Mouse (Mus musculus) embryonic facial prominence, embryonic 15.5 days (tissue): ENCODE data around the gene Bri3bp. TPM values are rescaled to one million over a fixed set of nuclear protein-coding genes. Genes with fewer than 3 reads are reported as not detected.
"Not testable (repeated sequence)": the region's sequence is repeated elsewhere in the genome, so short reads cannot be mapped to it uniquely, and the experiment has no call there.

Experiments used
- ATAC-seq: fragments of 200-750 bp; cut with Nextera tagmentation; 2 replicates; pipeline ENCODE4 v1.8.0; 2017; ENCODE audit warnings: low read depth, moderate TSS enrichment; ENCODE audit not compliant: insufficient number of reproducible peaks, low FRiP score, low TSS enrichment
- H3K27ac ChIP-seq: fragments of 300-500 bp; sonication (generic); replicated peaks from 2 replicates; pipeline ENCODE4 v1.5.1; 2015; ENCODE audit warnings: mild to moderate bottlenecking, inconsistent platforms
- H3K27me3 ChIP-seq: fragments of 300-500 bp; sonication (generic); 2 replicates; pipeline ENCODE4 v1.6.1; 2015; ENCODE audit warnings: inconsistent platforms
- H3K36me3 ChIP-seq: fragments of 300-500 bp; sonication (generic); 2 replicates; pipeline ENCODE4 v1.6.1; 2015; ENCODE audit warnings: mild to moderate bottlenecking, inconsistent platforms
- H3K4me1 ChIP-seq: fragments of 300-500 bp; sonication (generic); 2 replicates; pipeline ENCODE4 v1.6.1; 2015; ENCODE audit warnings: inconsistent platforms
- H3K4me2 ChIP-seq: fragments of 300-500 bp; sonication (generic); replicated peaks from 2 replicates; pipeline ENCODE4 v1.6.1; 2015; ENCODE audit warnings: mild to moderate bottlenecking, inconsistent platforms
- H3K4me3 ChIP-seq: fragments of 300-500 bp; sonication (generic); replicated peaks from 2 replicates; pipeline ENCODE4 v1.5.1; 2015; ENCODE audit warnings: mild to moderate bottlenecking, inconsistent platforms
- H3K9ac ChIP-seq: fragments of 300-500 bp; sonication (generic); 2 replicates; pipeline ENCODE4 v1.6.1; 2015; ENCODE audit warnings: inconsistent platforms
- H3K9me3 ChIP-seq: fragments of 300-500 bp; sonication (generic); replicated peaks from 2 replicates; pipeline ENCODE4 v1.6.1; 2016; ENCODE audit warnings: inconsistent platforms
- WGBS: fragments of 180-500 bp; shearing (Covaris S2); methylation state at CpG from one replicate; pipeline ENCODE4 v1.1.7; 2015; 5-methylcytosine and 5-hydroxymethylcytosine counted together
- polyA plus RNA-seq: library from polyadenylated mRNA; unstranded; fragments of >200 nt; fragmentation: Nextera tagmentation; extraction: Ambion mirVana; gene quantifications from 2 replicates; pipeline ENCODE4 v1.2.1, GENCODE M21; 2015

Gene Bri3bp
- polyA plus RNA-seq, 1 experiment from 2014 or later = 37.6 TPM

DNA sequence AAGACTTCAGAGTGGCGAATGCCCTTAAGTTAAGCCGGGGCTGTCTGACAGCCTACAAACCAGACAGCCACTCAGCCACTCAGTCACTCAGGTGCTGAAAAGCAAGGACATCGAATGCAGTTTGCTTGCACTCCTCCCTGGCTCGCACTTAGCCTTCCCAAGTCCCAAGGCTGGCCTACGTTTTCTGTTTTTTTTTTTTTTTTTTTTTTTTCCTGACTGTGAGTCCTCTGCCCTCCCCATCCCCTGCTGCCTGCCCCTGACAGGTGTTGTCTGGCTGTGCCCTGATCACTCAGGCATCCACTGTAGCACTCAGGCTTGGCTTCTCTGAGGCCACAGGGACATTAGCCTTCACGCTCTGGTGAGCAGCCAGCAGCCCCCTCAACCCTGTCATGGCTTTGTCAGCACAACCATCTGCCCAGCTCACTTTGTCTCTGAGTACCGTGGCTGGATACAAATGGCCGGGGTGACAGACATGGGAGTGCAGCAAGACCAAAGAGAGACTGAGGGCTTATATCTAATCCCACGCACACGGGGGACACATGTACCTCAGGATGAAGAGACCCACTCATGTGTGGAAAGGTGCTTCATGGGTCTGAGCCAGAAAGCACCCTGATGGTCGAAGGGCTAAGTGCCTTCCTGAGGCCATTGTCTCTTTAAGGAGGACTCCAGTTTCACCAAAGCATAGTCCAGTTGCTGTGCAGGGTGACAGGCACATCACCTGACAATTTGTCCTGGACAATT, 46.2 kb downstream of the Bri3bp start:
- no peaks in the 10 kb centered on the region for H3K9me3 ChIP-seq
- no peak for ATAC-seq
- H3K4me2 ChIP-seq = no peak overlapping the region
- H3K9ac ChIP-seq = no peak overlapping the region
- no peaks in the 10 kb centered on the region for H3K4me1 ChIP-seq
- H3K27me3 ChIP-seq = no peaks in the 10 kb centered on the region
- no peak overlapping the region for H3K27ac ChIP-seq
- H3K4me3 ChIP-seq = no peak overlapping the region
- H3K36me3 ChIP-seq = peaks cover 59% of the 10 kb centered on the region
- 79% methylated on average over 11 of the region's 11 CpGs for WGBS

DNA sequence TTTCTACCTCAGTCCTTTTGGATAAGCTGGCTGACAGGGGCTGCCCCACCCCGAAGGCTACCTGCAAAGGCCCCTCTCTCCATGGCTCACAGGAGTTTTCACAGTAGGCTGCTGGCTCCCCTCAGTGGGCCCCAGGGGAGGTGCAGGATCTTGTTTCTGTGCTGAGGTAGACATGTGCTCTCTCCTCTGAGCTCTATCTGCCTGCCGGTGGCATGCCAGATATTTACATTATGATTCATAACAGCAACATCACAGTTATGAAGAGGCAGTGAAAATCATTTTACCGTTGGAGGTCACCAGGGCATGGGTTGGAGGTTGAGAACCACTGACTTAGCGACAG, 46.7 kb downstream of the Bri3bp start:
- Histone ChIP-seq H3K4me2 (no peak overlapping the region), H3K27me3 (no peaks in the 10 kb centered on the region), H3K4me3 (no peak overlapping the region), H3K9ac (no peak overlapping the region), H3K4me1 (no peaks in the 10 kb centered on the region), H3K9me3 (no peaks in the 10 kb centered on the region), H3K36me3 (peaks cover 54% of the 10 kb centered on the region), H3K27ac (no peak overlapping the region)
- no peak for ATAC-seq
- 52% methylated on average over 4 of the region's 4 CpGs for WGBS

DNA sequence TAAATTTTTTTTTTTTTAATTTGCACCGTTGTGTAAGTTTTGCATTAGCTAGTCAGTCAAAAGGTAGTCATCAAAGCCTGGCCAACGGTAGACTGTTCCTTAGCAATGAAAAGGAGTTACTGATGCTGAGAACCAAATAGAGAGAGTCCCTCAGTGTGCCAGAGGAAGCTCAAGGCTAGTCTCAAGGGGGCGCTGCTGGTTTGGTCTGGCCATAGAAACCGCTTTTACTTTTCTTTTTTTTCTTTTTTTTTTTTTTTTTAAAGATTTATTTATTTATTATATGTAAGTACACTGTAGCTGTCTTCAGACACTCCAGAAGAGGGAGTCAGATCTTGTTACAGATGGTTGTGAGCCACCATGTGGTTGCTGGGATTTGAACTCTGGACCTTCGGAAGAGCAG, 47.6 kb downstream of the Bri3bp start:
- H3K4me3 ChIP-seq, H3K9ac ChIP-seq, H3K27ac ChIP-seq, H3K27me3 ChIP-seq, ATAC-seq, H3K4me2 ChIP-seq, H3K9me3 ChIP-seq, H3K4me1 ChIP-seq: not testable (repeated sequence)
- 87% methylated on average over 5 of the region's 5 CpGs for WGBS
- H3K36me3 ChIP-seq = peaks cover 48% of the 10 kb centered on the region

DNA sequence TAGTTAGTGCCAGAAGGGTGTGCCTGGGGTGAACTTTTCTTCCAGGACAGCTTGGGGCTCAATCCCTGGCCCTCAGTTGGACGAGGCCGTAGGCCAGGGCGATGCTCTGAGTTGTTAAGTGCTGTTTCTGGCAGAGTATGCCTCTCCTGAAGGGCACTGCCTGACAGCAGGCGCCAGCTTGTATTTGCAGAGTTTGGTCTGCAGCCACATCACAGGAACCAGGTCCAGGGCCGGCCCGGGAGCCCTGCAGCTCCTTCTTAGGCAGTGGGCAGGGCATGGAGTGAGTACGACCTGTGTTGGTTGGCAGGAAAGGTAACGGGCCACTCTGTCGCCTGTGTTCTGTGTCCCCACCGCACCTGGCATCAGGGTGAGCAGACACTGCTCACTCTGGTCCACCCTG, 49.7 kb downstream of the Bri3bp start:
- ATAC-seq = no peak
- Histone ChIP-seq H3K27ac (no peak overlapping the region), H3K36me3 (peaks cover 53% of the 10 kb centered on the region), H3K9me3 (no peaks in the 10 kb centered on the region), H3K4me2 (no peak overlapping the region), H3K9ac (no peak overlapping the region), H3K4me3 (no peak overlapping the region), H3K4me1 (0 out of 2 replicates have a peak, but pooled peaks cover 4% of the 10 kb centered on the region), H3K27me3 (no peaks in the 10 kb centered on the region)
- WGBS = 88% methylated on average over 10 of the region's 10 CpGs

DNA sequence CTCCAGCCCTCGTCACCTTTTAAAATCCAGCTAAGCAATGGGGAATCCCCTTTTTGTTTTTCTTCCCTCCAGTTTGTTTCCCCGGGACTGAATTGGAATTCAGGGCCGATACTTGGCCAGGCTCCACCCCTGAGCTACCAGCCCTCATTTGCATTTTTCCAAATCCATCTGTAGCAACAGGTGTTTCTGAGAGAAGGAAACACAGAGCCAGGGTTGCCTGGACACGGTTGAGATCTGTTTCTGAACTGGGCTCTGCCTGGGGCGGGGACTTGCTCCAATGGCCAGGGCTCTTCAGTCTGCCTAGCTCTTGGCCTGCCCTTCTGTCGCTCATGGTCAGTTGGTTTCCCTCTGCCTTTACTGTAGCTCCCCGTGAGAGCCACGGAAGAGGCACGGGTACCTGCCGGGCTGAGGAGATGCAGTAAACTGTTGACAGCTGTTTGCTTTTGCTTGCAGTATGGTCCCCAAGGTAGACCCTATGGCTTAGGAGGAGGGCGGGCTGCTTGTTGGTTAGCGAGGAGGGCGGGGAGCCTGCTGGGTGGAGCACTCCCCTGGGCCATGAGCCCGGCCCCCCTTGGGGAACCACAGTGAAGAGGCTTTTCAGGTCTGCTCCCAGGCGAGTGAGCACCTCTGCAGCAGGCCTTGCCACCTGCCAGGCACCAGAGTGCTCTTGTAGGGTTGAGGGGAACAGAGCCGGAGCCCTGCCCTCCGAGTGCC, 51.2 kb downstream of the Bri3bp start:
- Histone ChIP-seq H3K27ac (no peak overlapping the region), H3K9ac (no peak overlapping the region), H3K9me3 (no peaks in the 10 kb centered on the region), H3K27me3 (no peaks in the 10 kb centered on the region), H3K36me3 (peaks cover 45% of the 10 kb centered on the region), H3K4me1 (0 out of 2 replicates have a peak, but pooled peaks cover 4% of the 10 kb centered on the region), H3K4me3 (no peak overlapping the region), H3K4me2 (no peak overlapping the region)
- WGBS = 66% methylated on average over 17 of the region's 17 CpGs
- ATAC-seq = peak; percentile 61

DNA sequence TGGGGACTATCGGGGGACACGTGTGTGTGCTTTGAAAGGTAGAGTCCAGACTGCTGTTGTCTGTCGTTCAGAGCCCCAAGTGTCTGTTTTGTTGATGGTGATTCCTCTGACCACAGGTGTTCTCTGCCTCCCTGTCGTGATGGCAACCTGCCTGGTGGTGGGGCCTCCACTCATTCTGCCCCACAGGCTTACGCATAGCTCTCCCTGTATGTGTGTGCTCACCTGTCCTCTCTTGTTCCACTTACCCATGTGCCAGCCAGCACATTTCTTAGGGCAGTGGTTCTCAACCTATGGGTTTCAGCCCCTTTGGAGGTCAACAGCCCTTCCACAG, 51.7 kb downstream of the Bri3bp start:
- Histone ChIP-seq H3K27me3 (no peaks in the 10 kb centered on the region), H3K4me3 (no peak overlapping the region), H3K9me3 (no peaks in the 10 kb centered on the region), H3K4me2 (no peak overlapping the region), H3K9ac (no peak overlapping the region), H3K27ac (no peak overlapping the region), H3K36me3 (peaks cover 43% of the 10 kb centered on the region), H3K4me1 (0 out of 2 replicates have a peak, but pooled peaks cover 4% of the 10 kb centered on the region)
- WGBS = 64% methylated on average over 5 of the region's 5 CpGs
- no peak for ATAC-seq

DNA sequence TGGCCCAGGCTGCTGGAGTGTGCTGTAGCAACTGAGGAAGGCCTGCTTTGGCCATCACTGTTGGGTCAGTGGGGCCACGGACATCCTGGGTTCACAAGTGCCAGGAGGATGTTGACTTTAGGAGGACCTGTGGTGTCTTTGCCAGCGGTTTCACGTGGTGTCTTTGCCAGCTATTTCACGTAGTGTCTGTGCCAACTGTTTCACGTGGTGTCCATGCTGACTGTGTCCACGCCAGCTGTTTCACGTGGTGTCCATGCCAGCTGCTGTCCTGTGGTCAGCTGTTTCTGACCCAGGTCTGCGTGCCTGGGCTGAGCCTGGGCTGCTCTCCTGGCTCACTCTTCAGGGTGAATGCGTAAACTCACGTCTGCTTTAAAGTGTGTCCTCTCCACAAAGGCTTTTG, 54.3 kb downstream of the Bri3bp start:
- Histone ChIP-seq H3K4me1 (0 out of 2 replicates have a peak, but pooled peaks cover 4% of the 10 kb centered on the region), H3K4me2 (no peak overlapping the region), H3K4me3 (no peak overlapping the region), H3K27ac (no peak overlapping the region), H3K9ac (no peak overlapping the region), H3K36me3 (peaks cover 38% of the 10 kb centered on the region), H3K27me3 (no peaks in the 10 kb centered on the region), H3K9me3 (no peaks in the 10 kb centered on the region)
- WGBS = 88% methylated on average over 10 of the region's 10 CpGs
- ATAC-seq = no peak

DNA sequence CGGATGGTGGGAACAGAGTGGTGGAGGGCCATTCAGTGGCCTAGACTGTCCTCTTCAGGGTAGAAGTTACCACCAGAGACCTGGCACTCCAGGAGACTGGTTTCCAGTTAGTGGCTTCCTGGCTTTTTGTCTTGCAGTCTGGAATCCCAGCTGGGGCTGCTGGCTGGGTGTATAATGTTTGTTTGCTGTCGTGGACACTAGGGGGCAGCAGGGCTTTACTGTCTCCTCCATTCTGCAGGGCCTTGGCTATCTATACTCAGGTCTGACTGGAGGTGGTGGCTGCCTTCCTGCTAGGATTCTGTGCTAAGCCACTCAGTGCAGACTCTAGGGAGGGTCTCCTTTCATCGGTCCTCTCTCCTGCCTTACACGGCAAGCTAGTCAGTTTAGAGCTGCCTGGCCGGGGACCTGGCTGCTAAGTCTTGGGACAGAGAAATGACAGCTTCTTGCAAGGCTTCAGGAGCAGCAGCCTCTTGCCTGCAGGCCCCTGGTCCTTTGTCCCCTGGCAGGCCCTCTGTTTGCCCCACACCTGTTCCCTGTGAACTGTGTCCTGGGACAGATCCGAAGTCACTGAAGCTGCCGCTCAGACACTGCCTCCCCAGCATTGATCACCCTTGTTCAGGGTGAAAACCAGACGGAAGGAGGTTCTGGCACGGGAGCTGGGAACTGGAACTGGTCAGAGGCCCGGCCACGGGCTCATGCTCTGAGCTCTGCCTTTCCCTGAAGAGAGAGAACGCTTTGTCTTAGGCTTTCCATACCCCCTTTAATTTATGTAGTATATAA, 56.6 kb downstream of the Bri3bp start:
- no peaks in the 10 kb centered on the region for H3K9me3 ChIP-seq
- H3K36me3 ChIP-seq = peaks cover 28% of the 10 kb centered on the region
- H3K4me1 ChIP-seq = 0 out of 2 replicates have a peak, but pooled peaks cover 6% of the 10 kb centered on the region
- WGBS = 67% methylated on average over 12 of the region's 12 CpGs
- no peaks in the 10 kb centered on the region for H3K27me3 ChIP-seq
- no peak overlapping the region for H3K4me3 ChIP-seq
- ATAC-seq = no peak
- no peak overlapping the region for H3K4me2 ChIP-seq
- H3K9ac ChIP-seq = no peak overlapping the region
- H3K27ac ChIP-seq = no peak overlapping the region

DNA sequence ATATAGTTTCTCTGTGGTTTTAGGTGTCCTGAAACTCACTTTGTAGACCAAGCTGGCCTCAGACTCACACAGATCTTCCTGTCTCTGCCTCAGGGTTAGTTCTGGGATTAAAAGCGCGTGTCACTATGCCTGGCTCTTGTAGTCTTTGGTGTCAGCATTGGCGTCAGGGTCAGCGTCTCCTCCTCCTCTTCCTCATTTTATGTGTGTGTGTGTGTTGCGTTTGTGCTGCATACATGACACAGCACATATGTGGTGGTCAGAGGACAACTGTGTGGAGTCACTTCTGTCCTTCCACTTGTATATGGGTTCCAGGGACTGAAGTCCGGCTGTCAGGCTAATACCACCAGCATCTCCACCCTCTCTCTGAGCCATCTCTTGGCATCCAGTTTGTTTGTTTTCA, 60.1 kb downstream of the Bri3bp start:
- ATAC-seq = no peak
- Histone ChIP-seq H3K4me3 (no peak overlapping the region), H3K36me3 (peaks cover 37% of the 10 kb centered on the region), H3K9ac (no peak overlapping the region), H3K27ac (no peak overlapping the region), H3K4me1 (0 out of 2 replicates have a peak, but pooled peaks cover 3% of the 10 kb centered on the region), H3K27me3 (no peaks in the 10 kb centered on the region), H3K4me2 (no peak overlapping the region), H3K9me3 (no peaks in the 10 kb centered on the region)
- WGBS = 87% methylated on average over 6 of the region's 6 CpGs

DNA sequence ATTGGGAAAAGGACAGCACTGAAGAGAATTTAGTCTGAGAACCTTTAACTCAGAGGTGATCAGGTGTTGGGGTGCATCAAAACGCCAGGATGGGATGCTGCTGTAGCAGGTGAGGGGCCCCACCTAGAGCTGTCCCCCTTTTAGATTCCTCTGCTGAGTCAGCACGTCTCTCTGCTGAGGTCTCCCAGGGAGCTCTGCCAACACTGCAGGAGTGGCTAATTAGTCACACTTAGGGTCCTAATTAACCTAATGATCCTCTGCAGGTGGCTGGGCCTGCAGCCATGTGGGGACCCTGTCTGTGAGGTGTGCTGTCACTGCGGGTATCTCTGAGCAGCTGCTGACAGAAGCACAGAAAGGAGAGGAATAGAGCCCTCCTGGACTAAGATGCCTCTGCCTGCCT, 60.8 kb downstream of the Bri3bp start:
- H3K27me3 ChIP-seq = no peaks in the 10 kb centered on the region
- no peak overlapping the region for H3K4me2 ChIP-seq
- WGBS = 38% methylated on average over 3 of the region's 3 CpGs
- H3K36me3 ChIP-seq = peaks cover 41% of the 10 kb centered on the region
- H3K9ac ChIP-seq = no peak overlapping the region
- 0 out of 2 replicates have a peak, but pooled peaks cover 3% of the 10 kb centered on the region for H3K4me1 ChIP-seq
- no peaks in the 10 kb centered on the region for H3K9me3 ChIP-seq
- no peak overlapping the region for H3K4me3 ChIP-seq
- no peak overlapping the region for H3K27ac ChIP-seq
- ATAC-seq = no peak

DNA sequence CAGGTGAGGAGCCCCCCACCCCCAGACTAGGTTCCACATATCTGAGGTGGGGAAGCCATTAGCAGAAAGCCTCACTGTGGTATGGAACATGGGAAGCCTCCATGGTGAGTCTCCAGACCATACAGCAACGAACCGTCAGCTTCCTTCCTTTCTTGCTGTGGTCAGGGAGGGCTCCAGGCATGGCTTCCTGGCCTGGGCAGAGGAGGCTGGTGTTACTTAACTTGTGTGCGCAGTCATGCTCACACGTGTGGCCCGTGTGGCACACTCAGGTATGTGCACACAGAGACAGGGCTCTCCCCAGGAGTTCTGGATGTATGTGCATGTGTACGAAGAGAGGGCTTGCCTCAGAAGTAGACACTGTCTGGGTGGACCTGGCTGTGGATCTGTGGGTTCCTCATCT, 62.3 kb downstream of the Bri3bp start:
- no peak overlapping the region for H3K4me2 ChIP-seq
- peaks cover 46% of the 10 kb centered on the region for H3K36me3 ChIP-seq
- no peak for ATAC-seq
- no peak overlapping the region for H3K9ac ChIP-seq
- 0 out of 2 replicates have a peak, but pooled peaks cover 3% of the 10 kb centered on the region for H3K4me1 ChIP-seq
- WGBS = 87% methylated on average over 6 of the region's 6 CpGs
- H3K27me3 ChIP-seq = no peaks in the 10 kb centered on the region
- H3K27ac ChIP-seq = no peak overlapping the region
- H3K4me3 ChIP-seq = no peak overlapping the region
- H3K9me3 ChIP-seq = no peaks in the 10 kb centered on the region
